Mouse (Mus musculus) forebrain, postnatal 0 days (tissue): ENCODE measurements around the gene Pgm1. TPM values are rescaled to one million over a fixed set of nuclear protein-coding genes. Genes with fewer than 3 reads are reported as not detected.

Experiments
- ATAC-seq: fragments of 200-750 bp; cut with Nextera tagmentation; 2 replicates; pipeline ENCODE4 v1.8.0; 2017; ENCODE audit warnings: mild to moderate bottlenecking, moderate library complexity
- DNase-seq: peaks from one replicate; pipeline ENCODE4 v3.0.0-alpha.2; 2015
- H3K27ac ChIP-seq: fragments of 300-500 bp; sonication (generic); 2 replicates; pipeline ENCODE4 v1.5.1; 2014; ENCODE audit warnings: low read depth, mild to moderate bottlenecking, antibody characterized with exemption, low read length, moderate library complexity, mixed read lengths
- H3K27me3 ChIP-seq: fragments of 300-500 bp; sonication (generic); 2 replicates; pipeline ENCODE4 v1.6.1; 2014; ENCODE audit warnings: mild to moderate bottlenecking, low read length, mixed read lengths; ENCODE audit not compliant: insufficient read depth
- H3K36me3 ChIP-seq: fragments of 300-500 bp; sonication (generic); 2 replicates; pipeline ENCODE4 v1.6.1; 2014; ENCODE audit warnings: mild to moderate bottlenecking, moderate library complexity; ENCODE audit not compliant: insufficient read depth
- H3K4me1 ChIP-seq: fragments of 300-500 bp; sonication (generic); 2 replicates; pipeline ENCODE4 v1.6.1; 2014; ENCODE audit warnings: antibody characterized with exemption; ENCODE audit not compliant: insufficient read depth
- H3K4me2 ChIP-seq: fragments of 300-500 bp; sonication (generic); 2 replicates; pipeline ENCODE4 v1.6.1; 2014; ENCODE audit warnings: low read depth, mild to moderate bottlenecking, moderate library complexity
- H3K4me3 ChIP-seq: fragments of 300-500 bp; sonication (generic); 2 replicates; pipeline ENCODE4 v1.5.1; 2014; ENCODE audit warnings: low read depth, low read length, mixed read lengths
- H3K9ac ChIP-seq: fragments of 300-500 bp; sonication (generic); 2 replicates; pipeline ENCODE4 v1.6.1; 2014; ENCODE audit warnings: mild to moderate bottlenecking
- H3K9me3 ChIP-seq: fragments of 300-500 bp; sonication (generic); 2 replicates; pipeline ENCODE4 v1.6.1; 2016; ENCODE audit warnings: low read length
- CTCF ChIP-seq: sonication (generic); IDR thresholded peaks from 2 replicates; pipeline ENCODE4 v1.5.1; 2016; ENCODE audit warnings: antibody characterized with exemption, control low read depth, low read depth
- WGBS: fragments of 180-500 bp; shearing (Covaris S2); extraction: QIAGEN DNeasy Blood & Tissue Kit; methylation state at CpG from one replicate; pipeline ENCODE4 v1.1.7; 2014; 5-methylcytosine and 5-hydroxymethylcytosine counted together
- polyA plus RNA-seq: library from polyadenylated mRNA; unstranded; fragments of >200 nt; fragmentation: Nextera tagmentation; extraction: Ambion mirVana; gene quantifications from 2 replicates; pipeline ENCODE4 v1.2.1, GENCODE M21; 2015
- total RNA-seq: library from RNA; depleted of rRNA; stranded (reverse); fragments of >200 nt; gene quantifications from 2 replicates; pipeline ENCODE4 v1.2.3, GENCODE M21; 2014

The Pgm1 gene
- total and polyA plus RNA-seq, 2 experiments from 2014 or later = 64.6 to 73.5 TPM

GRCm38 (mm10) chr4:99930518-99931239 lies 1.5 kb downstream of the Pgm1 start:
- Histone ChIP-seq H3K4me3 (peak overlapping the region; percentile 76), H3K4me1 (0 out of 2 replicates have a peak, but pooled peaks cover 3% of the 10 kb centered on the region), H3K4me2 (peak overlapping the region; percentile 94), H3K27ac (no peak overlapping the region), H3K27me3 (no peaks in the 10 kb centered on the region), H3K36me3 (no peaks in the 10 kb centered on the region), H3K9me3 (no peaks in the 10 kb centered on the region), H3K9ac (no peak overlapping the region)
- no peak for TF ChIP-seq CTCF
- WGBS = 48% methylated on average over 10 of the region's 10 CpGs
- no peak for ATAC-seq
- no peak for DNase-seq

DNA sequence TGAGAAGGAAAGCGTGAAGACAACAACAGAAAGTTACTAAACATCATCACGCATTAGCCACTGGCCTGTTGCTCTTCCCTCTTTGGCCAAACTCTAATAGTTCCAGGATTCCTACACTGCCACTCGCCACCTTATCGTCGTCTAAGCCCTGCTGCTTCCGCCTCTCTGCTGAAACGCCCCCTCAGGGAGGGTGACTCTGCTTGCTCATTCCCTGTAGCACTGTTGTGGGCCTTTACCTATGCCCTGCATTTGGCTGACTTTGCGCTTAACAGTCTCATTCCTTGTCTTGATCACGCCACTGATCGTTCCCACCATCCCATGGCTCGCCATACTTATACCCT lies 2.0 kb downstream of the Pgm1 start:
- Histone ChIP-seq H3K4me3 (no peak overlapping the region), H3K36me3 (no peaks in the 10 kb centered on the region), H3K4me2 (no peak overlapping the region), H3K27me3 (no peaks in the 10 kb centered on the region), H3K27ac (no peak overlapping the region), H3K9ac (no peak overlapping the region), H3K4me1 (0 out of 2 replicates have a peak, but pooled peaks cover 3% of the 10 kb centered on the region), H3K9me3 (no peaks in the 10 kb centered on the region)
- DNase-seq (no peak), ATAC-seq (no peak)
- no peak for TF ChIP-seq CTCF
- WGBS = 70% methylated on average over 11 of the region's 11 CpGs

GRCm38 (mm10) chr4:99931807-99932206 lies 2.6 kb downstream of the Pgm1 start:
- Histone ChIP-seq H3K36me3 (no peaks in the 10 kb centered on the region), H3K27ac (no peak overlapping the region), H3K9me3 (no peaks in the 10 kb centered on the region), H3K4me2 (no peak overlapping the region), H3K4me1 (0 out of 2 replicates have a peak, but pooled peaks cover 3% of the 10 kb centered on the region), H3K4me3 (no peak overlapping the region), H3K27me3 (no peaks in the 10 kb centered on the region), H3K9ac (no peak overlapping the region)
- DNase-seq = no peak
- ATAC-seq = no peak
- no peak for TF ChIP-seq CTCF
- 85% methylated on average over 4 of the region's 4 CpGs for WGBS

GRCm38 (mm10) chr4:99934859-99935258 lies 5.6 kb downstream of the Pgm1 start:
- no peak overlapping the region for H3K27ac ChIP-seq
- no peaks in the 10 kb centered on the region for H3K4me1 ChIP-seq
- H3K9ac ChIP-seq = no peak overlapping the region
- H3K27me3 ChIP-seq = no peaks in the 10 kb centered on the region
- no peak overlapping the region for H3K4me2 ChIP-seq
- ATAC-seq = no peak
- DNase-seq = no peak
- no peaks in the 10 kb centered on the region for H3K36me3 ChIP-seq
- no peaks in the 10 kb centered on the region for H3K9me3 ChIP-seq
- no peak overlapping the region for H3K4me3 ChIP-seq
- 97% methylated on average over 7 of the region's 7 CpGs for WGBS
- TF ChIP-seq CTCF = no peak

DNA sequence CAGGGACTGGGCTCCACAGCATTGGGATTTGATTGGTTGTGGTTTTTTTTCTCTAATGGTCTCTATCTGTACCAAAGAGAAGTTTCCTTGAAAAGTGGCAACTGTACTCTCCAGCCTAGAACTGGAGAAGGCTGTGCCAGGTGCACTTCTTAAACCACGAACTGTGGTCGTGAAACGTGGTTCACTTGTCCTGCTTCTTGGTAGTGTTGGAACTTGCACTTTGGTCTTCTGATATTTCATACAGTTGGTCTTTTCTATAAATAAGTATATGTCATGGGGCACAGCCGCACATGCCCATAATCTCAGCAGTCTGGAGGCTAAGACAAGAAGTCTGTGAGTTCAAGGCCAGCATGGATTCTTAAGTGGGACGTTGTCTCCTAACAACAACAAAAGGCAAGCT lies 7.1 kb downstream of the Pgm1 start:
- Histone ChIP-seq H3K4me3 (no peak overlapping the region), H3K4me2 (no peak overlapping the region), H3K36me3 (no peaks in the 10 kb centered on the region), H3K9me3 (no peaks in the 10 kb centered on the region), H3K9ac (no peak overlapping the region), H3K27ac (no peak overlapping the region), H3K4me1 (no peaks in the 10 kb centered on the region), H3K27me3 (no peaks in the 10 kb centered on the region)
- ATAC-seq (no peak), DNase-seq (no peak)
- WGBS = 94% methylated on average over 5 of the region's 5 CpGs
- TF ChIP-seq CTCF = no peak

GRCm38 (mm10) chr4:99939711-99940505 lies 10.7 kb downstream of the Pgm1 start:
- Histone ChIP-seq H3K4me2 (no peak overlapping the region), H3K4me1 (no peaks in the 10 kb centered on the region), H3K27me3 (no peaks in the 10 kb centered on the region), H3K9ac (no peak overlapping the region), H3K36me3 (no peaks in the 10 kb centered on the region), H3K9me3 (no peaks in the 10 kb centered on the region), H3K27ac (no peak overlapping the region), H3K4me3 (no peak overlapping the region)
- DNase-seq (no peak), ATAC-seq (no peak)
- TF ChIP-seq CTCF = no peak
- 49% methylated on average over 16 of the region's 16 CpGs for WGBS
